Mouse (Mus musculus) limb, embryonic 14.5 days (tissue): Measurements from ENCODE around the gene Nav3. TPM values are rescaled to one million over a fixed set of nuclear protein-coding genes. Genes with fewer than 3 reads are reported as not detected.

Experiments used
- ATAC-seq: fragments of 200-750 bp; cut with Nextera tagmentation; 2 replicates; pipeline ENCODE4 v1.8.0; 2017; ENCODE audit warnings: low read depth, moderate number of reproducible peaks, moderate TSS enrichment; ENCODE audit not compliant: low FRiP score
- DNase-seq: peaks from one replicate; pipeline ENCODE4 v3.0.0-alpha.2; 2015; ENCODE audit warnings: low spot score
- H3K27ac ChIP-seq: fragments of 300-500 bp; sonication (generic); replicated peaks from 2 replicates; pipeline ENCODE4 v1.5.1; 2014; ENCODE audit warnings: low read depth, mild to moderate bottlenecking, low read length, moderate library complexity, mixed read lengths
- H3K27me3 ChIP-seq: fragments of 300-500 bp; sonication (generic); 2 replicates; pipeline ENCODE4 v1.6.1; 2014; ENCODE audit warnings: low read length, mixed read lengths; ENCODE audit not compliant: control insufficient read depth, insufficient read depth
- H3K36me3 ChIP-seq: fragments of 300-500 bp; sonication (generic); 2 replicates; pipeline ENCODE4 v1.6.1; 2014; ENCODE audit warnings: mild to moderate bottlenecking, low read length, moderate library complexity, mixed read lengths; ENCODE audit not compliant: control insufficient read depth, insufficient read depth
- H3K4me1 ChIP-seq: fragments of 300-500 bp; sonication (generic); 2 replicates; pipeline ENCODE4 v1.6.1; 2014; ENCODE audit warnings: antibody characterized with exemption, low read length, mixed read lengths; ENCODE audit not compliant: control insufficient read depth, insufficient read depth
- H3K4me2 ChIP-seq: fragments of 300-500 bp; sonication (generic); replicated peaks from 2 replicates; pipeline ENCODE4 v1.6.1; 2014; ENCODE audit warnings: low read depth, mild to moderate bottlenecking, low read length, moderate library complexity; ENCODE audit not compliant: severe bottlenecking
- H3K4me3 ChIP-seq: fragments of 300-500 bp; sonication (generic); replicated peaks from 2 replicates; pipeline ENCODE4 v1.5.1; 2014; ENCODE audit warnings: low read length
- H3K9ac ChIP-seq: fragments of 300-500 bp; sonication (generic); 2 replicates; pipeline ENCODE4 v1.6.1; 2014; ENCODE audit warnings: mild to moderate bottlenecking, low read depth, low read length, moderate library complexity; ENCODE audit not compliant: severe bottlenecking
- H3K9me3 ChIP-seq: fragments of 300-500 bp; sonication (generic); 2 replicates; pipeline ENCODE4 v1.6.1; 2016; ENCODE audit warnings: low read length; ENCODE audit not compliant: control insufficient read depth
- POLR2A ChIP-seq: fragments of 200-500 bp; IDR thresholded peaks from 2 replicates; pipeline ENCODE4 v1.8.0; 2012; ENCODE audit warnings: inconsistent platforms, mild to moderate bottlenecking, moderate library complexity, borderline replicate concordance; ENCODE audit not compliant: insufficient read depth, insufficient read length; ENCODE audit errors: extremely low read depth
- WGBS: fragments of 180-500 bp; shearing (Covaris S2); extraction: QIAGEN DNeasy Blood & Tissue Kit; methylation state at CpG from one replicate; pipeline ENCODE4 v1.1.7; 2014; 5-methylcytosine and 5-hydroxymethylcytosine counted together
- polyA plus RNA-seq, 2 experiments: library from polyadenylated mRNA; depleted of rRNA in 1 of 2; stranded (reverse) in 1 of 2; unstranded in 1 of 2; fragments of >200 nt; fragmentation: Nextera tagmentation in 1 of 2; extraction: Ambion mirVana in 1 of 2; gene quantifications; 2 replicates each; pipeline versions ENCODE4 v1.2.1 to v1.2.3; 2012 to 2014

Gene Nav3
- polyA plus RNA-seq, 2 experiments = 6.6 to 7.5 TPM

DNA sequence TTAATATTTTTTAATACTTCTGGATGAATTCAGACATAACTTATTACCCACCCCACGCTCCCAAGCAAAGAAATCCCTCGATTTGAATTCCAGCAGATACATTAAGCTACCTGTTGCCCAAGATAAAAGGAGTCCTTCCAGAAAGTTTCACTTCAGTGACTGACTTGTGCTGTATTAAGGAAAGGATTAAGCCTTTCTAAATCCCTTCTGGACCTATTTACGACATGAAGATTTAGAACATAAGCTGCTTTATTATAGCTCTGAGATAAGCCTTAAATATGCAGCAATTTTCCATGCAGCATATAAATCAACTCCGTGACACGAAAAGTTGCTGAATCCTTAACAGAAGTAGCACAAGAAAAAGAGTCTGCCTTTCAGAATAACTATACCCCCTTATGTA is 732.4 kb downstream of the Nav3 start:
- H3K27ac ChIP-seq = no peak overlapping the region
- H3K36me3 ChIP-seq = no peaks in the 10 kb centered on the region
- H3K27me3 ChIP-seq = no peaks in the 10 kb centered on the region
- no peak overlapping the region for H3K4me2 ChIP-seq
- ATAC-seq (no peak), DNase-seq (no peak)
- 65% methylated on average over 5 of the region's 5 CpGs for WGBS
- H3K4me1 ChIP-seq = no peaks in the 10 kb centered on the region
- no peak overlapping the region for H3K4me3 ChIP-seq
- no peak for TF ChIP-seq POLR2A
- no peak overlapping the region for H3K9ac ChIP-seq
- no peaks in the 10 kb centered on the region for H3K9me3 ChIP-seq

DNA sequence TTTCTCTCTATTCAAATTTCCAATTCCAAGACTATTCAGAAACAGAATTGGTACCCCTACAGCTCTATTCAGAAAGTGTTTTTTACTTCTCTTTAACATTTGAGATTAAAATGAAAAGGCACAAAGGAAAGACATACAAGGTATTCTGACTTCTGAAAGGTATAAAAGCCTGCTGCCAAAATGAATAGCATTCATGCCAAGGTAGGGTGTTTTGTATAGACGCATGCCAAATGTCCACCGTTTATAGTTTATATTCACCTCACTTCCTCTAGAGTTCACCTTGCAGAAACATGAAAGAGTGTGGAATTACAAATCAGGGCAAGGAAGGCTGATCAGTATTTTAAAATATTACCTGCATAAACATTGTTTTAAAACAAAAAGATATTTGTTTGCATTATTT is 737.2 kb downstream of the Nav3 start:
- ATAC-seq (no peak), DNase-seq (no peak)
- no peaks in the 10 kb centered on the region for H3K9me3 ChIP-seq
- WGBS = 80% methylated on average over 2 of the region's 2 CpGs
- H3K36me3 ChIP-seq = no peaks in the 10 kb centered on the region
- H3K4me2 ChIP-seq = no peak overlapping the region
- TF ChIP-seq POLR2A = no peak
- no peak overlapping the region for H3K4me3 ChIP-seq
- no peaks in the 10 kb centered on the region for H3K4me1 ChIP-seq
- H3K27ac ChIP-seq = no peak overlapping the region
- H3K27me3 ChIP-seq = no peaks in the 10 kb centered on the region
- no peak overlapping the region for H3K9ac ChIP-seq

DNA sequence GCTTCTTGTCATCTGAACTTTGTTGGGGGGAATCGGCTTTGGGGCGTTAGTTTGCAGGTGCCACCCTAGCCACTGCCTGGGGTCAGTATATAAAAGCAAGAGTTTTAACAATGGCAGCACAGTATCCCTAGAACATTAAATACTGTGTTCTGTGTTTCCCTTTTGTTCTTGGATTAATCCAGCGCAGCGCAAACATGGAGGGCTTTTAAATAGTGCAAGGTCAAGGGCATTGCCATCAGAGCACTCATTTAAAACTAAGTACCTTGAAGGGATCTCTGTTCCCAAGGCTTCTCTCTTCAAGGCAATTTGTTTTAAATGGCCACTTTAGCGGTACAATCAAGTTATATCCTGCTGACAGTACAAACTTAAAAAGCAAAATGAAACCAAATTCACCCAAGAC is 737.6 kb downstream of the Nav3 start:
- no peak for TF ChIP-seq POLR2A
- Histone ChIP-seq H3K9ac (no peak overlapping the region), H3K9me3 (no peaks in the 10 kb centered on the region), H3K4me1 (no peaks in the 10 kb centered on the region), H3K27ac (no peak overlapping the region), H3K4me3 (no peak overlapping the region), H3K27me3 (no peaks in the 10 kb centered on the region), H3K4me2 (no peak overlapping the region), H3K36me3 (no peaks in the 10 kb centered on the region)
- WGBS = 75% methylated on average over 5 of the region's 5 CpGs
- ATAC-seq (no peak), DNase-seq (no peak)

DNA sequence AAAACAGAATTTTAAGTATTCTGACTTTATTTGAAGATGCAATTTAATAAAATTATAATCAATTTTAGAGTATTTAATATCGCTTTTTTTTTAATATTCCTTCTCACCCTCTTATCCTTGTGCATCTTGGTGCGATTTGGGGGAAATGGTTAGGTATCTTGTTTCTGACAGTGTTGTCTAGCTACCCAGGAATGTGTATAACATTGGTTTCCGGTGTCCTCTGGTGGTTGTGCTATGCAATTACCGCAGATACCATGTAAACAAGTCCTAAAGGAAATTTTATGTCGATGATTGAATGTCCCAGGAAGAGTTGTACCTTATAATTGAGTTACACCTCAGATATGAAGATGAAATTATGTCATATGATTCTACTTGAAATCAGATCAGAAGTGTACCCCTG is 743.0 kb downstream of the Nav3 start:
- 44% methylated on average over 5 of the region's 5 CpGs for WGBS
- Histone ChIP-seq H3K9me3 (no peaks in the 10 kb centered on the region), H3K9ac (no peak overlapping the region), H3K36me3 (no peaks in the 10 kb centered on the region), H3K4me3 (no peak overlapping the region), H3K4me1 (no peaks in the 10 kb centered on the region), H3K27me3 (no peaks in the 10 kb centered on the region), H3K27ac (no peak overlapping the region), H3K4me2 (no peak overlapping the region)
- peak; percentile 6 for DNase-seq
- no peak for TF ChIP-seq POLR2A
- ATAC-seq = no peak

DNA sequence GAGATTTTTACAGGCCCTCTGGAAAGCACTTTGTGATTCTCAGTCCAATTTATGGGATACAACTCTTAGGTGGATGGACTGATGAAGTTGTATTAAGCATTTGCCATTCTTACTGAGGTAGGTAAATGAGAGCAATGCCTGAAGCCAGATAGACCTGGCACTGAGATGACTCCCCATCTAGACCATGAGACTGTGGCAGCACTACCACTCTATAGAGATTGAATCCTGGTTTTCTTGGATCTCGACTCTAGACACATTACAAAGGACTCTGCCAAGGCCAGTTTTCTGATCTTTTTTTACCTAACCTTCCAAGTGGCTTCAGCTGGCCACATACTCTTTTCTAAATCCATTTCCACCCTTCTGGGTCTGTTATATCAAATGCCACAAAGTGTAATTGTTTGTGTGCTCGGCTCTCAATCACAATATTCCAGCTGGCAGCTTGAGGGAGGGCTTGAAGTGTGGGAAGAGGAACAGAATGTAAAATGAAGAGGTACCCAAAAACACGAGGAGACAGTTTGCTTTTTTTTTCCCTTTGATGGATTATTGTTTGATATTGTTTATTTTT is 756.2 kb downstream of the Nav3 start:
- H3K4me2 ChIP-seq = no peak overlapping the region
- no peak overlapping the region for H3K9ac ChIP-seq
- H3K36me3 ChIP-seq = no peaks in the 10 kb centered on the region
- no peaks in the 10 kb centered on the region for H3K27me3 ChIP-seq
- DNase-seq = no peak
- H3K27ac ChIP-seq = no peak overlapping the region
- no peaks in the 10 kb centered on the region for H3K9me3 ChIP-seq
- WGBS = 63% methylated on average over 3 of the region's 3 CpGs
- no peak for TF ChIP-seq POLR2A
- H3K4me1 ChIP-seq = no peaks in the 10 kb centered on the region
- no peak overlapping the region for H3K4me3 ChIP-seq
- no peak for ATAC-seq

DNA sequence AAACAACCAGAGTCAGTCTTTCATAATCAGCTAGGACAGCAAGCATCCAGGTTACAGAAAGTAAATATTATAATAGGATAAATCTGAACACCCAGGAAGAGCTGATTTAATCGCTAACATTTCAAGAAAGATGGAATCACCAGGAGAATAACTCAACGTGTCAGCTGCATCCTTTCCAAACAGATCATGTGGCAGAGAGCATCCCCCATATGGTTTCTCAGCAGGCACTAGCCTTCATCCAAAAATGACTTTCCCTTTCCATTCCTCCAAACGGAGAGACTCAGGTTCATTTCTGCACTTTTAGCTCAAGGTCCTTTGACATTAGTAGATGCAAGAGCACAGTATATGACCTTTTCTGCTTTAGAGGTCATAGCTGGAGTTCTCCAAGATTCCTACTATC is 765.4 kb downstream of the Nav3 start:
- Histone ChIP-seq H3K36me3 (no peaks in the 10 kb centered on the region), H3K27ac (no peak overlapping the region), H3K9me3 (no peaks in the 10 kb centered on the region), H3K4me1 (no peaks in the 10 kb centered on the region), H3K4me3 (no peak overlapping the region), H3K4me2 (no peak overlapping the region), H3K27me3 (no peaks in the 10 kb centered on the region), H3K9ac (no peak overlapping the region)
- ATAC-seq (no peak), DNase-seq (no peak)
- 73% methylated on average over 3 of the region's 3 CpGs for WGBS
- no peak for TF ChIP-seq POLR2A
